Mouse (Mus musculus) cerebellum, adult 9-10 months (tissue): ENCODE measurements around the gene Hrh3.

Experiments
- DNase-seq: peaks from one replicate; pipeline ENCODE4 v3.0.0; 2022

Gene Hrh3

DNA sequence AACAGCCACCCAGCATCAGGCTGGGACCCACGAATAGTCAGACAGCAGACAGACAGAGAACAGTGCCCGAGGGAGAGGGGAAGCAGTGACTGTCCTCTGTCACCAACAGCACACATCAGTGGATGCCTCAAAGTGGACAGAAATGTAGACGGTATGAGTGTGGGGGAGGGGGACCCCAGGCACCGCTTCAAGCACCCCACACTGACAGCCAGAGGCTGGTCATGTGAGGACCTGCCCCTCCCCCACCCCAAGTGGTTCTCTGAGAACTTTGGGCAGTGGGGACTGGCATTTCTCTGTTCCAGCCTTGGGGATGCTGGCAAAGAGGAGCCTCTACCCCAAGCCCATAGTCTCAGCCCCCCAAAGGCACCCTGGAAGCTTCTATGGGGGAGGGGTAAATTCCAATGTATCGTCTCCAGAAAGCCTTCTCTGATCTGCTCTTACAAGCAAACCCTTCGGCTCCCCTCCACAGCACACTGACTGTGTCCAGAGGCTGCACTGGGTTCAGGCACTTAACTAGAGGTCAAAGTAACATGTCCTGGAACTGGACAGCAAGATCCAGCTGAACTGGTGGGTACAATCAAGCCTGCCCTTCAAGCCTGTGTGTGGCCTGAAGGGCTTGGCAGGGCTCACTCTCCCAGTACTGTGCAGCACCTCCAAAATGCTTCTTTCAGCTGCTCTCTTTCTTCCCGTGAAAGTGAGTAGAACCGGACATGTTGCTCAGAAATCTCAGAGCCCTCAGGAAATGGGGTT is 1.3 kb upstream of the Hrh3 start:
- DNase-seq, result peak; percentile 60

DNA sequence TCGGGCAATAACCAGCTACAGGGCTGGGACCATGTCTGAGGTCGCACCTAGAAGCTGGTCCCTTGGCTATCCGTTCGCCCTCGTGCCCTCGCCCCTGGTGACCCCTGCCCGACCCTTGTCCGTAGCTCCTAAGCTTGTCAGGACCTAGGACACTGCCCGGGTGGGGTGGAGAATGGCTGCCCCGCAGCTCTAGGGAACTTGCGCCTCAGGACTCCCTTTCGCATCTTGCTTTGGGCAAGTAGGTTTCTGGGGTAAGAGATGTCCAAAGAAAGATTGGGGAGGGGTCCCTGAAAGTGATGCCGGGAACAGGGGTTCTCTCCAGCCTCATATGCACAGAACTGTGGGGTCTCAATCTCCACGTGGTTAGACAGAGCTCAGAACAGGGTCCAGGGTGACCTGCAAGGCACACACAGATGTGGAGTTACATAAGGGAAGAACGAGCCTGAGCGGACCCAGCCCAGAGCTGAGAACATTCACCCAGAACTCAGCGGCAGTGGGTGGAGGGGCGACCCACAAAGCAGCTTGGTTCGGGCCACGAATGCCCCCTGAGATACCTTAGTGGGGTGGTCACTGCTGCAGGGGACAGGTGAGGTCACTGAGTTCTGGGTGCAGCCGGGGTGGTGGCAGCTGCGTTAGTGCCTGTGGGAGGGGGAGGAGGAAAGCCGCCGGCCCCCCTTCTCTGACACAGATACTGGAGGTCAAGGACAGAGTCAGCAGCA is 530 bp upstream of the Hrh3 start:
- DNase-seq, result peak; percentile 61

DNA sequence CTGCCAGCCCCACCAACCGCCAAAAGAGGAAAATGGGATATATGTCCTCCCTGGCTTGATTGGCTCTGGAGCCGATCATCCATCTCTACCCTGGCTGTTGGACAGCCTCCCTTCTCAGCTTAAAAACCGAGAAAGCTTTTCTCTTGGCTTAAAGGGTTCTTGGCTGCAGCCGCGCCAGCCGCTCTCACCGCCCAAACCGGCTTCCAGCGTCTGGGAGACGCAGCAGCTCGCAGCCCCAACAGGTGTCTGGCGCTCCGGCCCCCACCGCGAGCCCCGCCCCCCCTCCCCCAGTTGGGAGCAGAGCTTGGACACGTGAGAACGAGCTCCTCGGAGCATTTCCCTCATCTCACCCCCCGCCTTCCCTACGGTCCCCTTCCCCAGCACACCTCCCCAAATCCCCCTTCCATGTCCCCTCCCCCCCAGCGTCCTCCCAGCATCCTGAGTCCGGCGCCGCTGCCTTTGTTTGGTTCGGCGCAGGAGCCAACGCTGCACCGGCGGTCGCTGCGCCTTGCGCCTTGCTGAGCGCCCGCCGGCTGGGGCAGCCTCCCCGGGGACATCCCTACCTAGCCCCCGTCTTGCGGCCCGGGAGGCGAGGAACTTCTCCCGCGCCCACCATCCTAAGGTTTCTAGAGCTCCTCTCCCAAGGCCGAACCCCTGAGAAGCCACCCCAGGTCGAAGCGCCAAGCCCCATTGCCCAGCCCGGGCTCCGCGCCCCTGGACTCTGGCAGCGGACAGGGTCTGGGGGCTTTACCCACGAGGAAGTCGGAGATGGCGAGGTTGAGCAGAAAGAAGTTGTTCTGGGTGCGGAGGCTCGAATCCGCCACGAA is 924 bp downstream of the Hrh3 start:
- DNase-seq, result peak; percentile 42

DNA sequence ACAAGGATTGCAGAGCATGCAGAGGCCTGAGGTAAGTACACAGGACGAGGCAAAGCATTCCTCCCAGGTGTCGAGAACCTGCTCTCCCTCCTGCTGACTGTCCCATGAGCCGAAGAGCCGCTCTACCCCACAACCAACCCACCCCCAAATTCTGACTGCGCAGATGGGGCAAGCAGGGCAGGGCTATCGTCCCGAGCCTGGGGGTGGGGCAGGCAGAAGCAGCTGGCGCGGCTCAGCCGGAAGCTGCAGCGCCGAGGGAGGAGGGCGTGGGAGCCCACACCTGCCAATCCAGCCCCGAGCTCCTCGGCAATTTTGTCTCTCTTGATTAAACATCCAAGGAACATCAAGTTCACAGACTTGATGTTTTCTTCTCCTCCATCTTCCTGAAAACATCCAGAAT is 4.8 kb downstream of the Hrh3 start:
- DNase-seq, result no peak

DNA sequence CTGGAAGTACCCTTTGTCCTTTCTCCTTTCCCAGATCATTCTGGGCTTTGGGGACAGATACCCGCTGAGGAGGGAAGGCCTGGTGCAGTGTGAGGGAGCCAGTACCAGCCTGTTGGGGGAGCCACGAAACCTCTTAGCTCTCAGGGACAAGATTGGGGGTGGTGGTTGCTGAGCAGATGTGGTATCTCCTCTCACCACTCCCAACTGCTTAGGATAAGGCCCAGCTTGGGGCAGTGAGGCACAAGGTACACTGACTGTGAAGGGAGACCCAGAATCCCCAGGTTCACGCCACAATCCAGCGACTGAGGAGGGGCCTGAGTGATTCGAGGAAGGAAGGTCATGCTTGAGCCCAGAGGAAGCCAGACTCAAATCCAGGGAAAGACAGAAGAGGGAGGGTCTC is 6.1 kb downstream of the Hrh3 start:
- no peak for DNase-seq

DNA sequence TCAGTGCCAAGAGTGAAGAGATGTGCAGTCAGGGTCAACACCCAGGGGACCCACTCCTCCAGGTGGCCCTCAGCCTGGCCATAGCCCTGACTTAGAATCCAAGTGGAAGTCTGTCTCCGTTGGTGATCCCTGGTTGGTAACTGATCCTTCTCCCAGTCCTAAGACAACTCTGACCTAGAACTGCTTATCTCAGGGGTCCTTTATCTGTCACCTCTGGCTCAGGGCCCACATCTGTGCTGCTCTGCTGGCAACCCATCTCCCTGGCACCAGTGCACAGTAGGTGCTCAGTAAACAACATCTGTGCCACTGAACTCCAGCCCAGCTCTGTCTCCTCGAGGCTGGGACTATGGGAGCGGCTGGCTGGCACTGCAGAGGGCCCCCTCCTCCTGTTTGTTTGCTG is 6.7 kb downstream of the Hrh3 start:
- DNase-seq, result no peak

DNA sequence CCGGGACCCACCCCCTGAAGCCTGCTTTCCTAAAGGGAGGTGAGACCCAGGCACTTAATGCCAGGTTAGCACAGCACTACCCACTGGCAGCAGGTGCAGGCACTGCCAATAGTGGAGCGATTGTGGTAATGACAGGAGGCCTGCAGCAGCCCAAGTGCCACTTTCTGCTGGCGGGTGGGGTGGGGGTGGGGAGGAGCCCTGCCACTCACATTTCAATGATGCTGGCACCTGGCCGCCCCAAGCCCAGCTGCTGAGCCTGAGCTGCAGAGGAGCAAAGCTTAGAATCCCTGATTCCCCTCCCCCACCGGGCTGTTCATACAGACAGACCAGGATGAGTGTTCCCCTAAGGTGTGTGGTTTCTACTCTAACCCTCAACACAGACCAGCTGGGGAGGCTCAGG is 8.6 kb downstream of the Hrh3 start:
- no peak for DNase-seq

DNA sequence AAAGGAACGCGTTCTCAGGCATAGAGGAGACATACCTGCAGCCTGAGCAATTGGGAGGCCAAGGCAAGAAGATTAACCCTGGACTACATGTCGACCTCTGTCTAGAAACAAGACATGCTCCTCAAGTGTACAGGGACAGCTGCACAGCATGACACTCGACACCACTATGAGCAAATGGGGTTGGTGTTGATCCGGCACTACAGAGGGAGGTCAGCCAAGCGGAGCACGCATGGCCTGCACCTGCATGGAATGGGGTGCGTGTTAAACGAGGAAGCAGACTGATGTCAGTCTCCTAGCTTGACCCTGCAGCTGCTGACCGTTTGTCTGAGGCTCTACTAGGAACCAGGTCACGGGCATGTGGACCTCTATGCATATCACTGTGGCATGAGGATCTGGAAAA is 14.0 kb downstream of the Hrh3 start:
- DNase-seq, result no peak

DNA sequence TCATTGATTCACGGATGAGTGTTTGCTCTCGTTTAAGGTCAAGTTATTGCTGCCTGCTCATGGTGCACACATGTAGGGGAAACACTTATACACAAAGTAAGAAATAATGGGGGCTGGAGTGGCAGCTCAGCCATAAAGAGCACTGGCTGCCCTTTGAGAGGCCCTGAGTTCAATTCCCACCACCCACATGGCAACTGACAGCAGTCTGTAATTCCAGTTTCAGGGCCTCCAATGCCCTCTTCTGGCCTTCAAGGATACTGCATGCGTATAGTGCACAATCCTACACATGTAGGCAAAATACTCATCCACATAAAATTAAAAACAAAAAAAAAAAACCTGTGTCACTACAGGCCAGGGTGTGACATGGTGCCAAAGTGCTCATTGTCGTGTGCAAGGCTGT is 16.8 kb downstream of the Hrh3 start:
- DNase-seq, result no peak

DNA sequence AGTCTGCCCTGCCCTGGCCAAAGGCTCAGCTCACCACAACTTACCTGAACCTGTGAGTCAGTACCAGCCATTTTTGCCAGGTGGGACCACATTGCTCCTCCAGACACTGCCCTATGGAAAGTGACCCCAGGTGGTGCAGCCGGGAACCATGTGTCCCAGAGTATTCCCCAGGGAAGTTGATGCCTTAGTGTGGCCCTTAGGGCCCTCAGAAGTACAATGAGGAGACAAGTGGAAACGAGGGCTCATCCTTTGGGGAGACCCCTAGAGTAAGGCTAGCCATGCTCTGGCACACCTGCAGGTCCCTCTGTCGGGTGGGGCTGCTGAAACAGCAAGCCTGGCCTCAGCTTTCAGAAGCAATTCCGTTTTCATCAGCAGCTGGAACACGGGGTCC is 17.7 kb downstream of the Hrh3 start:
- DNase-seq, result no peak

DNA sequence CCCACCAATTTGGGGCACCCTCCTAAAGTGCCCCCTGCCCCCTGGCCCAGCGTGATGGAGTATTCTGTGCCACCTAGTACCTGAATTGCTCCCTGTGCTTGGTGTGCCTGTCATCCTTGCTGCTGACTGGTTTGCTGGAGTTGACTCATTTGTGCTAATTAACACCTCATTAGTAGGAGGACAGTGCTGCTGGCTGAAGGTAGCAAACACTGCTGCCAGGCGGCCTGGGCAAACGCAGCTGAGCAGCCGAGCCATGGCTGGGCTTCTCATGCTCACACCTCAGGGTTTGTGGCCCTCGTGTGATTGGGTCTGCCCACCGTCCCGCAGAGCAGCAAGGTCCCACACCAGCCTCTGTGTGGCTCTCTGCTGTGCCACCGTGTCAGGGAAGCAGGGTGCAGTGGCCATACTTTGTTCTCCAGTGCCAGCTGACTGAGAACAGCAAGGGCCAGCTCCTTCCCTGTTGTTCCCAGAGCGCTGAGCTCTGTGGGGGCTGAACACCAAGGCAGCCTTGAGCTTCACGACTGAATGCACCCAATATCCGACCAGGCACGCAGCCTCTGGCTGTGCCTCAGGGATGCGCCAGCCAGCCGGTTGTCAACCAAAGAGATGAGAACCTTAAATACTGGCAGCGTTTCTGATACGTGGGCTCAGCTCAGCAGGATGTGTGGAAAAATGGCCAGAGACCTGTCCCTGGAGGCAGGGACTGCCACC is 18.2 kb downstream of the Hrh3 start:
- no peak for DNase-seq

DNA sequence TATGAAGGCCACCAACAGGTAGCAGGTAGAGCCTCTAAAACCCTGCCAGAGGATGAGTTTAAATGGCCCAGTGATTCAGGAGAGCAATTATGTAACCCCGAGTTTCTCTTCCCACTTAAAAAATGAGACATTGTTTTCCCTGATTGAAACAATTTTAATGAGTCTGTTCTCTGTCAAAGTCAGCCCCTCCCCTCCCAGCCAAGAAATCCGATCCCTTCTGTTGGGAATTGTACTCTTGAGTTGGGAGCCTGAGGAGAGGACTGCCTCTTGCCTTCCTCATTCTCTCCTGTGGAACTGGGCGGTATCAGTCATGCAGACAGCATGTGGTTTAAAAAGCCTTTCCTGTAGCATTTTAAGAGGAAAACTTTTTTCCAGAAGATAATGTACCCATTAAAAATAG is 19.7 kb downstream of the Hrh3 start:
- no peak for DNase-seq

DNA sequence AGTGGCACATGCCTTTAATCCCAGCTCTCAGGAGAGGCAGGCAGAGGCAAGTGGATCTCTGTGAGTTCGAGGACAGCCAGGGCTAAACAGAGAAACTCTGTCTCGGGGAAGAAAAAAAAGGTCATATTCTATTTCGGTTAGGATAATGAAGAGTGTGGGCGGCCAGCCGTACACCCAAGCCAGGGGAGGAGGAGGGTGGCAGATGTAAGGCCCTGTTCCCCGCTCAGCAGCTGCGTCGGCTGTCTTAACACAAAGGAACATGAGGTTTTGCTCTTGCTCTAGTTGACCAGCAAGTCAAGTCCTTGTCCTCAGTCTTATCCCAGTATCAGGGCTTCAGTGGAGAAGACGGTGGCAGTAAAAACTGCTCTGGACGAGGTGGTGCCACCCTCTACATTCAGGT is 21.2 kb downstream of the Hrh3 start:
- no peak for DNase-seq

DNA sequence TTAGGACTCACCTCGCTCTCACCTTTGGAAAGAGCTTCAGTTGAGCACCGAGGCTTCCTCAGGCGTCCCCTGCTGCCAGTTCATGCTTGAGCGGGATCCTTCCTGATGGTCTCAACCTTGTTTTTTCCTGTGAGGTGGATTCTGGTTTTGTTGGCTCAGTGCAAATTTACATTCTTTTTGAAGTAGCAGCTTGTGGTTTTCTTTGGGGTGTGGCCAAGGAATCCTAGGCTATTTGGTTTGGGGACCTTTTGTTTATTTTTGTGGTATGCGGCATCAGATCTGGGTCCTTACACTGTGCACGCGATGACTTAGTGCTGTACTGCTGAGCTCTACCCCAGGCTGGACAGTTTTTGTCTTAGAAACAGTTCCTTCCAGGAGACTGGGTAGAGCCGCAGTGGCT is 23.6 kb downstream of the Hrh3 start:
- DNase-seq, result no peak

DNA sequence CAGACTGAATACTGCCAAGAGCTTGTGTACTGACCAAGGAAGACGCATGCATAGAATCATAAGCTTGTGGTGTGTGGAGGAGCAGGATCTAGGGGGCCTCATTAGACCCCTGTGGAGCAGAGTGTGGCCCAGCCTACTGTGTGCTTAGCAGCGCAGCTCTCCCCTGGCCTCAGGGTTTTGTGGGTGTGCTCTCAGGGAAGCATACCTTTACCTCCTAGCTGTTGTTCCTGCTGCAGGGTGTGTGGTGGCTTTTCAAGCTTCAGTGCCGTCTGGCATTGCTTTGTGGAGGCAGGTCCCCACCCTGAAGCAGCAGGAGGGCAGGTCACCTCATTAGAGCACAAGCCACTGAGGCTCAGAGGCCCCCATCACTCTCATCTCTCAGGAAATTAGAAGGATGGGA is 26.7 kb downstream of the Hrh3 start:
- no peak for DNase-seq

DNA sequence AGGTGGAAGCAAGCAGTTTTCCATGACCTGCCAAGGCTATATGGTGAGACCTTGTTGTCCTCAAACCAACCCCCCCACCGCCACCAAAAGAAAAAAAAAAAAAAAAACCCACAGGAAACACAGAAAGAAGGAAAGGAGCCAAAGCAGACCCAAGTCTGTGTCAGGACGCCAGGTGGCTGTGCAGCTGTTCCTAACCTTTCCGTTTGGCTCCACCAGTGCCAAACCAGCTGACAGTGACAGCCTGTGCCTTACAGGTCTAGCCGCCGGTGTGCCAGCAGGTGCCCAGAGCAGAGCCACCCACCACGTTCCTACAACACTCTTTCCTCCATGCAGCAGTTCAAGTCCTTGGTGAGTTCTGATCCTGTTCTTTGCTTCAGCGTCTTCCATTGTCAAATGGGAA is 31.4 kb downstream of the Hrh3 start:
- no peak for DNase-seq

DNA sequence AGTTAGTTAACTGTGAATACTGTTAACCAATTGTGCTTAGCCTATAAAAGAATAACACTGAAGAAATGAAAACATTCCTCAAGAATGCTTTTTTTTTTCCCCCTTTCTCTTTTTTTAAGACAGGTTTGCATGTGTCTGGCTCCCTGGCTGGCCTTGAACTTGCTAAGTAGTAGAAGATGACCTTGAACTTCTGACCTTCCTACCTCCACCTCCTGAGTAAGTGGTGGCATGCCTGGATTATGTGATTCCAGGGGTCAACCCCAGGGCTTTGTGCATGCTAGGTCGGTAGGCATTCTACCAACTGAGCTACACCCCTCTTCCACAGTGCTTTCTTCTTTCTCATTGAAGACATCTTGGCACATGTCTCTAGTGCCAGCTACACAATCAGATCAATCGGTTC is 32.6 kb downstream of the Hrh3 start:
- no peak for DNase-seq

DNA sequence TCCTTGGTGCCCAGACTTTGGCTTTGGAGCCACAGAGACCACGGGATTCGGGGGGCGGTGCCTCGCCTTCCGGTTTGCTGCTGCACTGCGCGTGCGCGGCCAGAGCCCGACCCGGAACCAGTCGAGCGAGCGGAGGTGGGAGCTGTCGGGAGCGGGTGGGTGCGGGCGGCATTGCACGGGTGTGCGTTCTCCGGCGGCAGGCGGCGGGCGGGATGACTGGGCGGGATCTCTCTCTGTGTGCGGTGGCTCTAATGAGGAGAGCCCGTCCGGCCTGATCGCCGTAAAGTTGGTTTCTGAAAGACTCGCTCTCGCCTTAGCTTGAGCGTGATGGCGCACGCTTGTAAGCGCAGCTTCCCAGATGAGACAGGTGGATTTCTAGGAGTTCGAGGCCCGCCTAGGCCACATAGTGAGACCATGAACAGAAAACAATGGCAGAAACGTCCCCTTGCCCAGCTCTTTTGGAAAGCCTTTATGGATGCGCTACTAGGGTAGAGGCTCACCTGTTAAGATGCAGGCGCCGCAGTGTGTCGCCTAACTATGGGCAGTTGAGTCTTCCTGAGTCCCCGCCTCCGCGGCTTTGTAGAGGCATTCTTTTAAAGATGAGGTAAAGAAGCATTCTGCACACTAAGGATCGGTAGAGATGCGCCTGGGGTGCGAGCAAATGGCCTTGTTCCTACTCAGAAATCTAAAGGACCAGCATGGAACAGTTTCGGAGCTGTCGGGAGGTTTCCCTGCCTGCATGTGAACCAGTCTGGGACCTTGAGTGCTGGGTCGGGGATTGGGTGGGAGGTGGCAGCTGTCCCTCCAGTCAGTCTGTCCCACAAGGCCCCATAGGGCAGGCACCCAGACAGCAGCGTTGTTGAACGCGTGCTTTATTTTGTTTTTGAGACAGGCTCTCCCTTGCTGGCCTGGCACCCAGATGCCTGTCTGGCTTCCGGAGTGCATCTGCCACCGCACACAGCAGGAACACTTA is 33.5 kb downstream of the Hrh3 start, which contains the start of gene Mtg2:
Gene Mtg2, plus strand, starts transcription at position 108 of the 973 bp plus-strand sequence.
- DNase-seq, result peak; percentile 95

DNA sequence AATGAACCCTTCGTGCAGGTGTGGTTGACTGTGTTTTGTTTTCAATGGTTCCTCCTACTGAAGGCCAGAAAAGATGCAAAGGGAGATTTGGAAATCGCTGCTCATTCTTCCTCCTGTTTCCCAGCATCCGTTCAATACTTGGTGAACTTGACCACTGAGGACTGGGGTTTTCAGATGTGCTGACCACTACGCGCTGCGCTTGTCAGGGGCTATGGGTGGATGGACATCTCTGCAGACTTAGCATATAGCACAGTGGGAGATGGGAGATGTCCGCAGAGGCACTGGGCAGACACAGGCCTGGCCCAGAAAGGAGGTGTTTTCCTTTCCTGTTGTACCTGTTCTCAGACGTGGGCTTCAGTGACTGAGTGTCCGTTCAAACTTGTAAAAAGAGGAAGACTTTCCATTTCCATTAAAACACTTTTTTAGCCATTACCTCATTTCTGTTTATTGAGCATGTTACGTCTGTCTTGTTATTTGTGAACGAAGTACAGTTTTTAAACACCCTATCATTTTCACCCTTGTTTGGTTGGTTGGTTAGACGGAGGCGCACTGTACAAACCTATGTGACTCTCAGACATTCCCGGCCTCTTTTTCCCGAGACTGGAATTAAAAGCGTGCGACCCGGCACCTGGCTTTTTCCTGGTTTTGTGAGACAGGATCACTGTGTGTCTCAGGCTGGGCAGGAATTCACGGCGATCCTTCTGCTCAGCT is 34.4 kb downstream of the Hrh3 start:
- peak; percentile 38 for DNase-seq

DNA sequence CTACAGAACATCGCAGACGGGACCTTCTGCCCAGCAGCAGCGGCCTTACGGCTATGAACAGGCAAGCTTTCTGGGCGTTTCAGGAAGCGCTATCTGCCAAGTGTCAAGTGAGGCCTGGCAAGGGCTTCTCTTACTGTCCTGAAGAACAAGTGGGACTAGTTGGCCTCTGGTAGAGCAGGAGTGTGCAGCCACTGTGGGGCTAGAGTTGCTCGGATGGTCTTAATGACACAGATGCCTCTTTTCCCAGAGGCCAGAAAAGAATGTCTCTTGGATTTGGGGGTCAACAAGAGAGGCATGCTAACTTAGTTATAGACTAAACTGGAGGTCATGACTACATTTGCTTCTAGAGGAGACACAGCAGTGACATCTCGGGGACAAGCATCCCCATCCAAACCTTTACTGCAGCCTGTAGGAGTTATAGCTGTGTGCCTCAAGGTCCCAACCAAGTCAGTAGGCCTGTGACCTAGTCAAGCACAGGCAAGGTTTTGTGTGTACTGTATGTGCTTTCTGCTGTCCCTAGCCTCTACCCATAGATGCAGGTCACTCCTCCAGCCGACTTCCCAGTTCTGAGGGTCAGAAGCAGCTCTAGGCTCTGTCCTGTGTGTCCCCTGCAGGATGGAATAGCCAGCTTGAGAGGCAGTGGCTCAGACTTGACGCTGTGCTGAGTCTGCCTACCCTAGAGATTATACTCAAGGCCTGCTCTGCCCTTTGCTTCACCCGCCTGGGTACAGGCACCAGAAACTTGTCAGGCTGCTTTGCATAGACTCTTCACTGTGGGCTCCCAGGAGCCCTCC is 40.8 kb downstream of the Hrh3 start:
- no peak for DNase-seq
